Mouse (Mus musculus): Measurements from ENCODE around the gene Lpp. TPM values are rescaled to one million over a fixed set of nuclear protein-coding genes. Genes with fewer than 3 reads are reported as not detected.

Gene Lpp
- total RNA-seq, 2 experiments from 2014 or later = 17.7 to 18.0 TPM

- TF ChIP-seq CTCF (IDR thresholded peaks at IDR 0.05) = no peak
- H3K4me3 ChIP-seq = no peak overlapping the region
- intact Hi-C loops (cut with DNase I) = loop anchor here (5.0 kb wide), 1 partner anchor 78 kb away; no protein-coding TSS in a partner anchor
- peak overlapping the region; percentile 75 for H3K27ac ChIP-seq
- no peak for DNase-seq
These were observed 10.6 kb downstream of the Lpp start for GRCm38 (mm10) chr16:24403733-24404380.

GRCm38 (mm10) chr16:24406521-24406920, 13.2 kb downstream of the Lpp start:
- intact Hi-C loops (cut with DNase I) = no loop called here
- no peak for DNase-seq
- no peak overlapping the region for H3K27ac ChIP-seq
- TF ChIP-seq CTCF (IDR thresholded peaks at IDR 0.05) = no peak
- no peak overlapping the region for H3K4me3 ChIP-seq

GRCm38 (mm10) chr16:24411281-24411680, 18.0 kb downstream of the Lpp start:
- no peak for DNase-seq
- no peak overlapping the region for H3K27ac ChIP-seq
- intact Hi-C loops (cut with DNase I) = no loop called here
- no peak overlapping the region for H3K4me3 ChIP-seq
- no peak for TF ChIP-seq CTCF (IDR thresholded peaks at IDR 0.05)

- H3K4me3 ChIP-seq = no peak overlapping the region
- TF ChIP-seq CTCF (IDR thresholded peaks at IDR 0.05) = no peak
- H3K27ac ChIP-seq = no peak overlapping the region
- intact Hi-C loops (cut with DNase I) = no loop called here
- no peak for DNase-seq
These were observed 18.9 kb downstream of the Lpp start for GRCm38 (mm10) chr16:24412193-24412592.

GRCm38 (mm10) chr16:24413059-24413458, 19.8 kb downstream of the Lpp start:
- DNase-seq = no peak
- intact Hi-C loops (cut with DNase I) = no loop called here
- Histone ChIP-seq H3K27ac (no peak overlapping the region), H3K4me3 (no peak overlapping the region)
- TF ChIP-seq CTCF (IDR thresholded peaks at IDR 0.05) = no peak

GRCm38 (mm10) chr16:24418022-24418421, 24.7 kb downstream of the Lpp start:
- Histone ChIP-seq H3K4me3 (no peak overlapping the region), H3K27ac (peak overlapping the region; percentile 73)
- TF ChIP-seq CTCF (IDR thresholded peaks at IDR 0.05) = no peak
- intact Hi-C loops (cut with DNase I) = no loop called here
- no peak for DNase-seq

- intact Hi-C loops (cut with DNase I) = no loop called here
- no peak for DNase-seq
- Histone ChIP-seq H3K4me3 (no peak overlapping the region), H3K27ac (peak overlapping the region; percentile 58)
- TF ChIP-seq CTCF (IDR thresholded peaks at IDR 0.05) = no peak
These were observed 27.4 kb downstream of the Lpp start for GRCm38 (mm10) chr16:24420603-24421120.

GRCm38 (mm10) chr16:24421687-24422418, 28.5 kb downstream of the Lpp start:
- no peak for DNase-seq
- intact Hi-C loops (cut with DNase I) = no loop called here
- Histone ChIP-seq H3K27ac (peak overlapping the region; percentile 16), H3K4me3 (no peak overlapping the region)
- TF ChIP-seq CTCF (IDR thresholded peaks at IDR 0.05) = no peak

GRCm38 (mm10) chr16:24423196-24423595, 29.9 kb downstream of the Lpp start:
- Histone ChIP-seq H3K4me3 (no peak overlapping the region), H3K27ac (peak overlapping the region; percentile 92)
- no peak for DNase-seq
- TF ChIP-seq CTCF (IDR thresholded peaks at IDR 0.05) = no peak
- intact Hi-C loops (cut with DNase I) = no loop called here

GRCm38 (mm10) chr16:24423751-24424150, 30.4 kb downstream of the Lpp start:
- H3K4me3 ChIP-seq = no peak overlapping the region
- TF ChIP-seq CTCF (IDR thresholded peaks at IDR 0.05) = no peak
- DNase-seq = no peak
- peak overlapping the region; percentile 92 for H3K27ac ChIP-seq
- intact Hi-C loops (cut with DNase I) = no loop called here

GRCm38 (mm10) chr16:24424356-24424977, 31.2 kb downstream of the Lpp start:
- Histone ChIP-seq H3K27ac (peak overlapping the region; percentile 92), H3K4me3 (no peak overlapping the region)
- intact Hi-C loops (cut with DNase I) = no loop called here
- TF ChIP-seq CTCF (IDR thresholded peaks at IDR 0.05) = no peak
- peak; percentile 52 for DNase-seq

- TF ChIP-seq CTCF (IDR thresholded peaks at IDR 0.05) = no peak
- intact Hi-C loops (cut with DNase I) = no loop called here
- H3K4me3 ChIP-seq = no peak overlapping the region
- H3K27ac ChIP-seq = peak overlapping the region; percentile 92
- no peak for DNase-seq
These were observed 32.5 kb downstream of the Lpp start for GRCm38 (mm10) chr16:24425816-24426215.

- TF ChIP-seq CTCF (IDR thresholded peaks at IDR 0.05) = no peak
- intact Hi-C loops (cut with DNase I) = no loop called here
- DNase-seq = no peak
- H3K4me3 ChIP-seq = no peak overlapping the region
- H3K27ac ChIP-seq = peak overlapping the region; percentile 73; the same call in 1 of the 2 replicates
These were observed 34.3 kb downstream of the Lpp start for GRCm38 (mm10) chr16:24427606-24428005.
